Mouse (Mus musculus): ENCODE results near the gene C130026I21Rik. TPM values are rescaled to one million over a fixed set of nuclear protein-coding genes. Genes with fewer than 3 reads are reported as not detected.

Gene C130026I21Rik
- total RNA-seq, 2 experiments from 2014 or later = 0.89 to 1.7 TPM

Small RNA genes within 50 kb of the gene (microRNA-seq; reads per million reads assigned to microRNA genes)
- 0 reads per million in 2 experiments for gene Gm27907 (ENCODE audit: borderline number of aligned reads in 2 of 2)

Other genes starting within 250 kb of the C130026I21Rik start
- gene Gm10553, start 170.4 kb downstream of the C130026I21Rik start, total RNA-seq (2021) = not detected
- gene A530032D15Rik, start 160.7 kb downstream of the C130026I21Rik start, total RNA-seq (2021) = 1 to 10 TPM in 1 of 2 experiments, under 1 TPM in 1; 0.99 to 1.1 TPM

Data from adrenal gland, adult 18-20 months (tissue).